Mouse (Mus musculus) olfactory bulb, adult 2 months (tissue): Measurements from ENCODE around the gene Zc3h10.

ENCODE experiments used
- CTCF ChIP-seq: fragments of 200-500 bp; IDR thresholded peaks from 2 replicates; pipeline ENCODE4 v1.5.1; 2012; ENCODE audit warnings: low read depth, mild to moderate bottlenecking, low read length, moderate library complexity; ENCODE audit not compliant: insufficient read depth
- POLR2A ChIP-seq: fragments of 200-500 bp; IDR thresholded peaks from 2 replicates; pipeline ENCODE4 v1.6.1; 2012; ENCODE audit warnings: mild to moderate bottlenecking, low read depth, low read length, moderate library complexity; ENCODE audit not compliant: insufficient read depth

DNA sequence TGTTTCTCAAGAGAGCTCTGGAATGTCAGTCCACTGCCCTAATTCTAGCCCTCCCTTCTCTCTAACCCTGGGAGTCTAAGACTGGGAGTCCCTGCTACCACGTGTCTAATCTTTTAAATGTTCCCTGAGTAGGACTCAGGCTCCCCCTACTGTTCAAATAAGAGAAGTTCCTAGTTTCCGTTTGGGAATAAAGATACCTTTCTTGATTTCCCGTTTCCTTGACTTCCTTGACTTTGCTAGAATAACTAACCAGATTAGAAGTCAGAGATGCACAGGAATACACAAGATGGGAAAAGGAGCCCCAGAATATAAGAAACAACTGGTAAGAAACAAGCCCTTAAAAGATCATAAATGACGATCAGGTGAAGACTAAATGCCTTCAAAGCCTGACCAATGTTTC lies 1.2 kb downstream of the Zc3h10 start:
- no peak for TF ChIP-seq POLR2A
- no peak for TF ChIP-seq CTCF
